Mouse (Mus musculus) fat pad, adult 2 months (tissue): ENCODE measurements around the gene Simc1.
"Not testable (repeated sequence)": the region's sequence is repeated elsewhere in the genome, so short reads cannot be mapped to it uniquely, and the experiment has no call there.

ENCODE experiments used
- DNase-seq: peaks from one replicate; pipeline ENCODE4 v3.0.0-alpha.2; 2011; ENCODE audit warnings: low read depth, low spot score; ENCODE audit errors: extremely low read depth

The Simc1 gene

GRCm38 (mm10) chr13:54503604-54504521, at the start of gene Simc1:
Gene Simc1 (plus strand): TSS chr13:54503779.
- no peak for DNase-seq

GRCm38 (mm10) chr13:54457062-54457461, 46.5 kb upstream of the Simc1 start:
- no peak for DNase-seq

GRCm38 (mm10) chr13:54459282-54459681, 44.3 kb upstream of the Simc1 start:
- DNase-seq: no peak

- no peak for DNase-seq
Measured at GRCm38 (mm10) chr13:54468098-54469011, 35.2 kb upstream of the Simc1 start, which contains the start of gene Thoc3. Gene Thoc3 (minus strand): TSS chr13:54468849.

GRCm38 (mm10) chr13:54469012-54469354, 34.6 kb upstream of the Simc1 start:
- DNase-seq: no peak

GRCm38 (mm10) chr13:54471967-54472366, 31.6 kb upstream of the Simc1 start:
- no peak for DNase-seq

- no peak for DNase-seq
Measured at GRCm38 (mm10) chr13:54474996-54475395, 28.6 kb upstream of the Simc1 start.

GRCm38 (mm10) chr13:54475702-54476101, 27.9 kb upstream of the Simc1 start:
- DNase-seq: no peak

- DNase-seq: no peak
Measured at GRCm38 (mm10) chr13:54479286-54479685, 24.3 kb upstream of the Simc1 start.

- DNase-seq: no peak
Measured at GRCm38 (mm10) chr13:54481498-54481897, 22.1 kb upstream of the Simc1 start.

GRCm38 (mm10) chr13:54490411-54490810, 13.2 kb upstream of the Simc1 start:
- no peak for DNase-seq

GRCm38 (mm10) chr13:54491381-54491780, 12.2 kb upstream of the Simc1 start:
- DNase-seq: no peak

- not testable (repeated sequence) for DNase-seq
Measured at GRCm38 (mm10) chr13:54499551-54499950, 4.0 kb upstream of the Simc1 start.

- no peak for DNase-seq
Measured at GRCm38 (mm10) chr13:54501352-54501751, 2.2 kb upstream of the Simc1 start.

- no peak for DNase-seq
Measured at GRCm38 (mm10) chr13:54501957-54502690, 1.5 kb upstream of the Simc1 start.

GRCm38 (mm10) chr13:54503278-54503603, 338 bp upstream of the Simc1 start:
- no peak for DNase-seq

- DNase-seq: no peak
Measured at GRCm38 (mm10) chr13:54504611-54505260, 1.2 kb downstream of the Simc1 start.

GRCm38 (mm10) chr13:54505920-54506319, 2.3 kb downstream of the Simc1 start:
- DNase-seq: no peak

- DNase-seq: no peak
Measured at GRCm38 (mm10) chr13:54520221-54520620, 16.6 kb downstream of the Simc1 start.

- no peak for DNase-seq
Measured at GRCm38 (mm10) chr13:54521181-54521580, 17.6 kb downstream of the Simc1 start.

- no peak for DNase-seq
Measured at GRCm38 (mm10) chr13:54527140-54527539, 23.6 kb downstream of the Simc1 start.
